Mouse (Mus musculus) T-helper 2 cell (primary cell): Measurements from ENCODE around the gene Vmn2r39.
"Not testable (repeated sequence)": the region's sequence is repeated elsewhere in the genome, so short reads cannot be mapped to it uniquely, and the experiment has no call there.

ENCODE experiments used
- in situ Hi-C: fragments of 300-600 bp; cut with MboI, MseI; formaldehyde crosslinking; loops from one replicate; pipeline ENCODE4 v1.15.1; 2025; ENCODE audit warnings: high pct_unique_total_duplicates

The Vmn2r39 gene

GRCm38 (mm10) chr7:9030698-9031097, at the start of gene Vmn2r39:
Vmn2r39 (minus strand) TSS chr7:9030798.
- in situ Hi-C loops = not testable (repeated sequence)

- in situ Hi-C loops = loop anchor here (10.0 kb wide), 1 partner anchor 1521 kb away; no protein-coding TSS in a partner anchor
These were observed 34.8 kb upstream of the Vmn2r39 start for GRCm38 (mm10) chr7:9065353-9065752.
